Mouse (Mus musculus): Measurements from ENCODE around the gene Gm3286. TPM values are rescaled to one million over a fixed set of nuclear protein-coding genes. Genes with fewer than 3 reads are reported as not detected.

Gene Gm3286
- not detected in 2 replicates for polyA plus RNA-seq (2012; rRNA removed; ENCODE audit: low replicate concordance)

GRCm38 (mm10) chr5:95510458-95510857 is at the start of gene Gm3286:
Gm3286 (plus strand) TSS chr5:95510758.

Other genes with a start within 250 kb of the Gm3286 start
- gene Gm10424, start 238.0 kb upstream of the Gm3286 start, polyA plus RNA-seq (2012; rRNA removed; ENCODE audit: low replicate concordance), result not detected in 2 replicates
- not detected in 2 replicates for gene Gm3259, start 204.8 kb upstream of the Gm3286 start, polyA plus RNA-seq (2012; rRNA removed; ENCODE audit: low replicate concordance)
- not detected in 2 replicates for gene D5Ertd577e, start 54.0 kb upstream of the Gm3286 start, polyA plus RNA-seq (2012; rRNA removed; ENCODE audit: low replicate concordance)
- gene Gm7971, start 84.1 kb downstream of the Gm3286 start, polyA plus RNA-seq (2012; rRNA removed; ENCODE audit: low replicate concordance), result not detected in 2 replicates
- gene Gm7978, start 225.4 kb downstream of the Gm3286 start, polyA plus RNA-seq (2012; rRNA removed; ENCODE audit: low replicate concordance), result not detected in 2 replicates
- not detected in 2 replicates for gene Gm7982, start 231.3 kb downstream of the Gm3286 start, polyA plus RNA-seq (2012; rRNA removed; ENCODE audit: low replicate concordance)

Data from subcutaneous adipose tissue, adult 2 months (tissue).